Mouse (Mus musculus): ENCODE measurements around the gene Rasal2. TPM values are rescaled to one million over a fixed set of nuclear protein-coding genes. Genes with fewer than 3 reads are reported as not detected.

The Rasal2 gene
- polyA plus RNA-seq, 1 experiment from 2014 or later: 15.3 TPM

- H3K27ac ChIP-seq (ENCODE audit: low read length): no peak overlapping the region
- H3K9ac ChIP-seq (replicated peaks; ENCODE audit: low read depth): no peak overlapping the region
- no peaks in the 10 kb centered on the region for H3K27me3 ChIP-seq (replicated peaks; ENCODE audit: insufficient read depth, low read length)
- no peak overlapping the region for H3K4me3 ChIP-seq (ENCODE audit: low read depth, low read length)
- TF ChIP-seq CTCF (IDR thresholded peaks at IDR 0.05) (no peak), EP300 (IDR thresholded peaks at IDR 0.05) (no peak)
- no peaks in the 10 kb centered on the region for H3K4me1 ChIP-seq (ENCODE audit: insufficient read depth, low read depth, low read length)
- ATAC-seq: no peak
- no peaks in the 10 kb centered on the region for H3K36me3 ChIP-seq (ENCODE audit: insufficient read depth, low read length)
- no peak overlapping the region for H3K4me2 ChIP-seq (replicated peaks; ENCODE audit: low read depth, low read length)
- no peaks in the 10 kb centered on the region for H3K9me3 ChIP-seq (ENCODE audit: low read length)
- DNase-seq (ENCODE audit: low spot score): no peak
- 61% methylated on average over 2 of the region's 2 CpGs for WGBS
Observed at GRCm38 (mm10) chr1:157409648-157410047, 2.7 kb downstream of the Rasal2 start.

GRCm38 (mm10) chr1:157388027-157388426 lies 24.4 kb downstream of the Rasal2 start:
- Histone ChIP-seq H3K4me3 (ENCODE audit: low read depth, low read length) (no peak overlapping the region), H3K27me3 (replicated peaks; ENCODE audit: insufficient read depth, low read length) (no peaks in the 10 kb centered on the region), H3K9me3 (ENCODE audit: low read length) (no peaks in the 10 kb centered on the region), H3K4me2 (replicated peaks; ENCODE audit: low read depth, low read length) (no peak overlapping the region), H3K27ac (ENCODE audit: low read length) (no peak overlapping the region), H3K4me1 (ENCODE audit: insufficient read depth, low read depth, low read length) (no peaks in the 10 kb centered on the region), H3K36me3 (ENCODE audit: insufficient read depth, low read length) (no peaks in the 10 kb centered on the region), H3K9ac (replicated peaks; ENCODE audit: low read depth) (no peak overlapping the region)
- DNase-seq (ENCODE audit: low spot score): no peak
- 76% methylated on average over 4 of the region's 4 CpGs for WGBS
- ATAC-seq: no peak
- no peak for TF ChIP-seq EP300 (IDR thresholded peaks at IDR 0.05)
- no peak for TF ChIP-seq CTCF (IDR thresholded peaks at IDR 0.05)

- DNase-seq (ENCODE audit: low spot score) (no peak), ATAC-seq (no peak)
- no peaks in the 10 kb centered on the region for H3K27me3 ChIP-seq (replicated peaks; ENCODE audit: insufficient read depth, low read length)
- no peaks in the 10 kb centered on the region for H3K4me1 ChIP-seq (ENCODE audit: insufficient read depth, low read depth, low read length)
- no peaks in the 10 kb centered on the region for H3K36me3 ChIP-seq (ENCODE audit: insufficient read depth, low read length)
- no peak overlapping the region for H3K27ac ChIP-seq (ENCODE audit: low read length)
- H3K4me2 ChIP-seq (replicated peaks; ENCODE audit: low read depth, low read length): no peak overlapping the region
- TF ChIP-seq EP300 (IDR thresholded peaks at IDR 0.05) (no peak), CTCF (IDR thresholded peaks at IDR 0.05) (no peak)
- H3K4me3 ChIP-seq (ENCODE audit: low read depth, low read length): no peak overlapping the region
- 87% methylated on average over 2 of the region's 2 CpGs for WGBS
- H3K9me3 ChIP-seq (ENCODE audit: low read length): no peaks in the 10 kb centered on the region
- no peak overlapping the region for H3K9ac ChIP-seq (replicated peaks; ENCODE audit: low read depth)
Observed at GRCm38 (mm10) chr1:157380694-157381093, 31.7 kb downstream of the Rasal2 start.

GRCm38 (mm10) chr1:157370397-157370796 lies 42.0 kb downstream of the Rasal2 start:
- no peaks in the 10 kb centered on the region for H3K9me3 ChIP-seq (ENCODE audit: low read length)
- 100% methylated on average over 2 of the region's 2 CpGs for WGBS
- H3K9ac ChIP-seq (replicated peaks; ENCODE audit: low read depth): no peak overlapping the region
- no peaks in the 10 kb centered on the region for H3K27me3 ChIP-seq (replicated peaks; ENCODE audit: insufficient read depth, low read length)
- TF ChIP-seq CTCF (IDR thresholded peaks at IDR 0.05) (no peak), EP300 (IDR thresholded peaks at IDR 0.05) (no peak)
- DNase-seq (ENCODE audit: low spot score) (no peak), ATAC-seq (no peak)
- H3K4me2 ChIP-seq (replicated peaks; ENCODE audit: low read depth, low read length): no peak overlapping the region
- H3K4me3 ChIP-seq (ENCODE audit: low read depth, low read length): no peak overlapping the region
- H3K4me1 ChIP-seq (ENCODE audit: insufficient read depth, low read depth, low read length): no peaks in the 10 kb centered on the region
- H3K36me3 ChIP-seq (ENCODE audit: insufficient read depth, low read length): no peaks in the 10 kb centered on the region
- no peak overlapping the region for H3K27ac ChIP-seq (ENCODE audit: low read length)

- ATAC-seq: no peak
- TF ChIP-seq CTCF (IDR thresholded peaks at IDR 0.05) (no peak), EP300 (IDR thresholded peaks at IDR 0.05) (no peak)
- Histone ChIP-seq H3K4me2 (replicated peaks; ENCODE audit: low read depth, low read length) (no peak overlapping the region), H3K4me1 (ENCODE audit: insufficient read depth, low read depth, low read length) (no peaks in the 10 kb centered on the region), H3K27me3 (replicated peaks; ENCODE audit: insufficient read depth, low read length) (no peaks in the 10 kb centered on the region), H3K36me3 (ENCODE audit: insufficient read depth, low read length) (no peaks in the 10 kb centered on the region), H3K9ac (replicated peaks; ENCODE audit: low read depth) (no peak overlapping the region), H3K27ac (ENCODE audit: low read length) (no peak overlapping the region), H3K9me3 (ENCODE audit: low read length) (no peaks in the 10 kb centered on the region), H3K4me3 (ENCODE audit: low read depth, low read length) (no peak overlapping the region)
- WGBS: 76% methylated on average over 5 of the region's 5 CpGs
- no peak for DNase-seq (ENCODE audit: low spot score)
Observed at GRCm38 (mm10) chr1:157368316-157368715, 44.1 kb downstream of the Rasal2 start.

GRCm38 (mm10) chr1:157346661-157347060 lies 65.7 kb downstream of the Rasal2 start:
- H3K27me3 ChIP-seq (replicated peaks; ENCODE audit: insufficient read depth, low read length): no peaks in the 10 kb centered on the region
- TF ChIP-seq EP300 (IDR thresholded peaks at IDR 0.05) (no peak), CTCF (IDR thresholded peaks at IDR 0.05) (no peak)
- no peaks in the 10 kb centered on the region for H3K9me3 ChIP-seq (ENCODE audit: low read length)
- ATAC-seq (no peak), DNase-seq (ENCODE audit: low spot score) (no peak)
- H3K9ac ChIP-seq (replicated peaks; ENCODE audit: low read depth): no peak overlapping the region
- H3K27ac ChIP-seq (ENCODE audit: low read length): no peak overlapping the region
- 82% methylated on average over 1 of the region's 1 CpGs for WGBS
- H3K4me2 ChIP-seq (replicated peaks; ENCODE audit: low read depth, low read length): no peak overlapping the region
- H3K4me1 ChIP-seq (ENCODE audit: insufficient read depth, low read depth, low read length): no peaks in the 10 kb centered on the region
- H3K36me3 ChIP-seq (ENCODE audit: insufficient read depth, low read length): no peaks in the 10 kb centered on the region
- no peak overlapping the region for H3K4me3 ChIP-seq (ENCODE audit: low read depth, low read length)

GRCm38 (mm10) chr1:157343519-157343918 lies 68.9 kb downstream of the Rasal2 start:
- H3K4me2 ChIP-seq (replicated peaks; ENCODE audit: low read depth, low read length): no peak overlapping the region
- ATAC-seq: no peak
- H3K9ac ChIP-seq (replicated peaks; ENCODE audit: low read depth): no peak overlapping the region
- no peaks in the 10 kb centered on the region for H3K36me3 ChIP-seq (ENCODE audit: insufficient read depth, low read length)
- no peaks in the 10 kb centered on the region for H3K27me3 ChIP-seq (replicated peaks; ENCODE audit: insufficient read depth, low read length)
- H3K27ac ChIP-seq (ENCODE audit: low read length): no peak overlapping the region
- peak; percentile 21 for DNase-seq (ENCODE audit: low spot score)
- no peak for TF ChIP-seq EP300 (IDR thresholded peaks at IDR 0.05)
- TF ChIP-seq CTCF (IDR thresholded peaks at IDR 0.05): no peak
- no peak overlapping the region for H3K4me3 ChIP-seq (ENCODE audit: low read depth, low read length)
- no peaks in the 10 kb centered on the region for H3K4me1 ChIP-seq (ENCODE audit: insufficient read depth, low read depth, low read length)
- H3K9me3 ChIP-seq (ENCODE audit: low read length): no peaks in the 10 kb centered on the region
